Mouse (Mus musculus) CH12.LX (cell line): ENCODE measurements around the gene Nfia. TPM values are rescaled to one million over a fixed set of nuclear protein-coding genes. Genes with fewer than 3 reads are reported as not detected.

Source experiments
- DNase-seq: peaks from one replicate; pipeline ENCODE4 v3.0.0-alpha.2; 2013; ENCODE audit errors: extremely low read depth
- H3K27ac ChIP-seq: 2 replicates; pipeline ENCODE4 v1.5.1; 2012; ENCODE audit warnings: low read depth, mild to moderate bottlenecking, control low read depth, moderate library complexity; ENCODE audit not compliant: insufficient read depth
- H3K27me3 ChIP-seq: replicated peaks from 2 replicates; pipeline ENCODE3; 2012; ENCODE audit warnings: inconsistent platforms
- H3K36me3 ChIP-seq, 2 experiments: replicated peaks in 1 of 2; 2 replicates each; pipeline versions ENCODE3 to v1.6.1; 2012; ENCODE audit warnings: inconsistent platforms in 1 of 2, low read length in 1 of 2, mild to moderate bottlenecking in 1 of 2, mixed read lengths in 1 of 2, moderate library complexity in 1 of 2; ENCODE audit not compliant: control insufficient read depth in 1 of 2, insufficient read depth in 1 of 2
- H3K4me1 ChIP-seq, 2 experiments: 2 replicates each; pipeline ENCODE4 v1.6.1; 2012; ENCODE audit warnings: inconsistent platforms in 1 of 2, moderate library complexity in 1 of 2; ENCODE audit not compliant: insufficient read depth in 2 of 2, control insufficient read depth in 1 of 2
- H3K4me2 ChIP-seq: 2 replicates; pipeline ENCODE4 v1.6.1; 2012; ENCODE audit warnings: low read depth, mild to moderate bottlenecking, control low read depth; ENCODE audit not compliant: poor library complexity, insufficient read depth, severe bottlenecking
- H3K4me3 ChIP-seq, 3 experiments: fragments of 150-350 bp in 1 of 3; sonication (generic) in 1 of 3; replicated peaks in 1 of 3; 2 replicates each; pipeline versions ENCODE3 to v1.5.1; 2011 to 2012; ENCODE audit warnings: low read depth in 2 of 3, low read length in 2 of 3, mild to moderate bottlenecking in 2 of 3, moderate library complexity in 2 of 3, control low read depth in 1 of 3, improper control_type of control experiment in 1 of 3, inconsistent platforms in 1 of 3, mixed read lengths in 1 of 3; ENCODE audit not compliant: poor library complexity in 1 of 3
- H3K79me2 ChIP-seq: replicated peaks from 2 replicates; pipeline ENCODE4 v1.6.1; 2012; ENCODE audit warnings: mild to moderate bottlenecking, moderate library complexity; ENCODE audit not compliant: control insufficient read depth, poor library complexity, insufficient read depth, severe bottlenecking; ENCODE audit errors: extremely low read depth
- H3K9ac ChIP-seq: 2 replicates; pipeline ENCODE4 v1.6.1; 2012; ENCODE audit warnings: low read depth, mild to moderate bottlenecking, control low read depth, moderate library complexity; ENCODE audit not compliant: insufficient read depth
- H3K9me3 ChIP-seq: replicated peaks from 2 replicates; pipeline ENCODE3; 2012; ENCODE audit warnings: low read length, inconsistent platforms, mixed read lengths
- BHLHE40 ChIP-seq: IDR thresholded peaks from 2 replicates; pipeline ENCODE4 v1.6.1; 2011; ENCODE audit warnings: mild to moderate bottlenecking, low read depth, low read length, improper control_type of control experiment
- CHD1 ChIP-seq: IDR thresholded peaks from 2 replicates; pipeline ENCODE4 v1.6.1; 2012; ENCODE audit warnings: low read depth, low read length, improper control_type of control experiment, inconsistent platforms
- CHD2 ChIP-seq: IDR thresholded peaks from 2 replicates; pipeline ENCODE4 v1.6.1; 2011; ENCODE audit warnings: low read length, improper control_type of control experiment
- E2F4 ChIP-seq: IDR thresholded peaks from 2 replicates; pipeline ENCODE4 v1.6.1; 2011; ENCODE audit warnings: low read depth, low read length, improper control_type of control experiment; ENCODE audit not compliant: insufficient replicate concordance
- EP300 ChIP-seq: IDR thresholded peaks from 2 replicates; pipeline ENCODE4 v1.6.1; 2011; ENCODE audit warnings: low read length, improper control_type of control experiment
- ETS1 ChIP-seq: conservative IDR thresholded peaks from 2 replicates; pipeline ENCODE4 v1.6.1; 2012; ENCODE audit warnings: low read depth, mild to moderate bottlenecking, inconsistent platforms, low read length, improper control_type of control experiment, moderate library complexity
- HCFC1 ChIP-seq: IDR thresholded peaks from 2 replicates; pipeline ENCODE4 v1.6.1; 2012; ENCODE audit warnings: low read depth, mild to moderate bottlenecking, inconsistent platforms, low read length, improper control_type of control experiment
- JUND ChIP-seq: conservative IDR thresholded peaks from 2 replicates; pipeline ENCODE4 v1.6.1; 2011; ENCODE audit warnings: low read depth, low read length, improper control_type of control experiment
- KAT2A ChIP-seq: IDR thresholded peaks from 2 replicates; pipeline ENCODE4 v1.6.1; 2012; ENCODE audit warnings: low read length, improper control_type of control experiment, inconsistent platforms; ENCODE audit not compliant: insufficient replicate concordance
- MAFK ChIP-seq: IDR thresholded peaks from 2 replicates; pipeline ENCODE4 v1.6.1; 2011; ENCODE audit warnings: low read length, improper control_type of control experiment; ENCODE audit not compliant: insufficient replicate concordance
- MAX ChIP-seq: IDR thresholded peaks from 2 replicates; pipeline ENCODE4 v1.6.1; 2011; ENCODE audit warnings: low read length, improper control_type of control experiment
- MEF2A ChIP-seq: IDR thresholded peaks from 2 replicates; pipeline ENCODE4 v1.6.1; 2014; ENCODE audit warnings: low read depth, mild to moderate bottlenecking, inconsistent platforms, low read length, improper control_type of control experiment, borderline replicate concordance
- MXI1 ChIP-seq: IDR thresholded peaks from 2 replicates; pipeline ENCODE4 v1.6.1; 2011; ENCODE audit warnings: mild to moderate bottlenecking, low read depth, low read length, improper control_type of control experiment
- MYC ChIP-seq: IDR thresholded peaks from 2 replicates; pipeline ENCODE4 v1.6.1; 2011; ENCODE audit warnings: low read depth, mild to moderate bottlenecking, improper control_type of control experiment, low read length
- NRF1 ChIP-seq: IDR thresholded peaks from 2 replicates; pipeline ENCODE4 v1.6.1; 2014; ENCODE audit warnings: low read depth, mild to moderate bottlenecking, inconsistent platforms, low read length, improper control_type of control experiment, moderate library complexity
- POLR2A ChIP-seq: IDR thresholded peaks from 2 replicates; pipeline ENCODE4 v1.6.1; 2011; ENCODE audit warnings: low read depth, mild to moderate bottlenecking, improper control_type of control experiment, low read length
- POLR2AphosphoS2 ChIP-seq: IDR thresholded peaks from 2 replicates; pipeline ENCODE4 v1.6.1; 2011; ENCODE audit warnings: low read depth, low read length, improper control_type of control experiment
- RCOR1 ChIP-seq: conservative IDR thresholded peaks from 2 replicates; pipeline ENCODE4 v1.6.1; 2012; ENCODE audit warnings: low read depth, mild to moderate bottlenecking, inconsistent platforms, low read length, improper control_type of control experiment
- TBP ChIP-seq: conservative IDR thresholded peaks from 2 replicates; pipeline ENCODE4 v1.6.1; 2011; ENCODE audit warnings: low read depth, low read length, improper control_type of control experiment
- UBTF ChIP-seq: IDR thresholded peaks from 2 replicates; pipeline ENCODE4 v1.6.1; 2012; ENCODE audit warnings: low read depth, mild to moderate bottlenecking, inconsistent platforms, low read length, improper control_type of control experiment, moderate library complexity
- USF1 ChIP-seq: IDR thresholded peaks from 2 replicates; pipeline ENCODE4 v1.6.1; 2014; ENCODE audit warnings: low read depth, mild to moderate bottlenecking, inconsistent platforms, low read length, improper control_type of control experiment
- USF2 ChIP-seq: conservative IDR thresholded peaks from 2 replicates; pipeline ENCODE4 v1.6.1; 2011; ENCODE audit warnings: low read depth, low read length, improper control_type of control experiment
- ZC3H11A ChIP-seq: IDR thresholded peaks from 2 replicates; pipeline ENCODE4 v1.6.1; 2012; ENCODE audit warnings: low read depth, mild to moderate bottlenecking, inconsistent platforms, low read length, improper control_type of control experiment
- ZKSCAN1 ChIP-seq: IDR thresholded peaks from 2 replicates; pipeline ENCODE4 v1.6.1; 2012; ENCODE audit warnings: low read depth, inconsistent platforms, low read length, improper control_type of control experiment, borderline replicate concordance
- ZMIZ1 ChIP-seq: IDR thresholded peaks from 2 replicates; pipeline ENCODE4 v1.6.1; 2012; ENCODE audit warnings: low read depth, mild to moderate bottlenecking, inconsistent platforms, low read length, improper control_type of control experiment
- dilution Hi-C: fragments of 300-500 bp; cut with MboI; formaldehyde crosslinking; loops from 2 replicates; pipeline ENCODE4 v1.14.3; 2020; ENCODE audit warnings: low sequenced_read_pairs; ENCODE audit not compliant: extremely low pct_unique_long_range_greater_than_20kb, extremely low pct_ligation_motif_present
- in situ Hi-C: fragments of 300-500 bp; cut with MboI; formaldehyde crosslinking; loops from 3 replicates; pipeline ENCODE4 v1.14.3; 2019; ENCODE audit warnings: low sequenced_read_pairs, low pct_ligation_motif_present, low pct_unique_long_range_greater_than_20kb, mixed read lengths
- polyA plus RNA-seq: library from polyadenylated mRNA; unstranded; fragments of >175 nt; gene quantifications from 2 replicates; pipeline ENCODE4 v1.2.1, GENCODE M21; 2012; ENCODE audit warnings: low read depth; ENCODE audit not compliant: insufficient read length
- total RNA-seq, 2 experiments: library from RNA; depleted of rRNA; stranded (reverse); fragments of 300-350 nt in 1 of 2; fragments of >200 nt in 1 of 2; gene quantifications; 2 replicates each; pipeline ENCODE4 v1.2.3; 2012 to 2014

Nfia gene
- total and polyA plus RNA-seq, 3 experiments, result not detected

DNA sequence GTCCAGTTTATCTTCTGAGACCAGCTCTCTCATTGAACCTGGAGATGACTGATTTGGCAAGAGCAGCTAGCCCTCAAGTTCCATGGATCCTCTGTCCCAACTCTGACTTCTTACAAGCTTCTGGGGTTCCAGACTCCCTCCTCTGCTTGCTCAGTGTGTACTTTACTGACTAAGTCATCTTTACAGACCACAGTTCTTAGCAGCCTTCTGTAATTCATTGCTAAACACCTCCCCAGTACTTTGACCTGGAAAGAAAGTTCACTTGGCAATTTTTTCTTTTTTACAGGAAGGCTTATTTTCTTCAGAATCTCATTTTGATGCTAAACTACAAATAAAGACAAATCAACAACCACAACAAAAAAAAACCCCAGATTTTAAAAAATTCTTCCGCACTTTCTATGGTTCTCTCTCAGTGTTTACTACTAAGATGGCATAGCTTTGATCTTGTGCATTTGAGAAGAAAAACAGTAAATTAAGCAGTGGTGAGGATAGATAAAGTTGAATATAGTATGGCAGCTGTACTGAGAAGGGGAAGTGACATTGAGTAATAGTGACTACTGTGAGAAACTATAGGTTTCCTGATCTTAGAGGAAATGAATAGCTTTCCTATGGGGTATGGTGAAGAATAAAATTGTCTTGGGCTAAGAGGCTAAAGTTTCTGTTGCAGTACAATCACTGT, 213.7 kb downstream of the Nfia start:
- no peak for DNase-seq
- Histone ChIP-seq H3K79me2 (no peaks in the 10 kb centered on the region), H3K4me1 (no peaks in the 10 kb centered on the region), H3K27ac (no peak overlapping the region), H3K27me3 (no peaks in the 10 kb centered on the region), H3K9me3 (peaks cover 70% of the 10 kb centered on the region), H3K9ac (no peak overlapping the region), H3K4me3 (no peak overlapping the region), H3K36me3 (no peaks in the 10 kb centered on the region), H3K4me2 (no peak overlapping the region)
- no peak for TF ChIP-seq MXI1
- no peak for TF ChIP-seq USF2
- no peak for TF ChIP-seq USF1
- no peak for TF ChIP-seq E2F4
- no peak for TF ChIP-seq POLR2A
- TF ChIP-seq EP300, result no peak
- no peak for TF ChIP-seq TBP
- no peak for TF ChIP-seq JUND
- no peak for TF ChIP-seq NRF1
- no peak for TF ChIP-seq MEF2A
- no peak for TF ChIP-seq UBTF
- TF ChIP-seq ETS1, result no peak
- no peak for TF ChIP-seq KAT2A
- TF ChIP-seq MAX, result no peak
- no peak for TF ChIP-seq ZKSCAN1
- no peak for TF ChIP-seq MAFK
- TF ChIP-seq BHLHE40, result no peak
- TF ChIP-seq RCOR1, result no peak
- TF ChIP-seq ZMIZ1, result no peak
- in situ Hi-C loops (no loop called here), dilution Hi-C loops (no loop called here)

DNA sequence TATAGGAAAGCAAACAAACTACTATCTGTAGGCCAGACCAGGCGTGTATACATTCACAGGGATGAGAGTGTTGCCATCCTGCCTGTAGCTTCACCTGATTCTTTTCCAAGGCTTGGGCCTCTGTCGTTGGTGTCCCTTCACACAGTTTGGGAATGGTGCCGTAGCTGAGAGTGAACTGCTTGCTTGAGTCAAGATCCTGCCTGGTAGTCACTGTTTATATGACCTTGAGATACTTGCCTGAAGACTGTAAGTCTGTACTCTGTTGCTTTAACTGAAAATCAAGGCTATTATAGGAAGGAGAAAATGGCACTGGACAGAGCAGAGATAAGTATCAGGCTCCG, 214.2 kb downstream of the Nfia start:
- Histone ChIP-seq H3K9ac (no peak overlapping the region), H3K9me3 (peaks cover 69% of the 10 kb centered on the region), H3K27ac (no peak overlapping the region), H3K4me2 (no peak overlapping the region), H3K36me3 (no peaks in the 10 kb centered on the region), H3K4me1 (no peaks in the 10 kb centered on the region), H3K4me3 (no peak overlapping the region), H3K27me3 (no peaks in the 10 kb centered on the region), H3K79me2 (no peaks in the 10 kb centered on the region)
- in situ Hi-C loops, result no loop called here
- dilution Hi-C loops, result no loop called here
- TF ChIP-seq BHLHE40 (no peak), ZC3H11A (no peak), HCFC1 (no peak), MEF2A (no peak), POLR2AphosphoS2 (no peak), MAFK (no peak), ETS1 (no peak), USF1 (no peak), CHD1 (no peak), TBP (no peak), MAX (no peak), CHD2 (no peak), MYC (no peak), KAT2A (no peak), RCOR1 (no peak)
- no peak for DNase-seq
